Mouse (Mus musculus) brain, embryonic 14.5 days (tissue): ENCODE measurements around the gene Gm43951.

Source experiments
- CTCF ChIP-seq: fragments of 200-500 bp; IDR thresholded peaks from 2 replicates; pipeline ENCODE4 v1.5.1; 2012; ENCODE audit warnings: inconsistent platforms, mild to moderate bottlenecking, moderate library complexity, borderline replicate concordance; ENCODE audit not compliant: insufficient read depth, insufficient read length; ENCODE audit errors: extremely low read depth
- POLR2A ChIP-seq: fragments of 200-500 bp; IDR thresholded peaks from 2 replicates; pipeline ENCODE4 v1.6.1; 2012; ENCODE audit warnings: mild to moderate bottlenecking, inconsistent platforms, borderline replicate concordance; ENCODE audit not compliant: poor library complexity, insufficient read depth, insufficient read length, severe bottlenecking; ENCODE audit errors: extremely low read depth

GRCm38 (mm10) chr11:72240062-72240860 is 33.6 kb upstream of the Gm43951 start:
- TF ChIP-seq CTCF: no peak
- no peak for TF ChIP-seq POLR2A
